Mouse (Mus musculus): ENCODE measurements at regions not wholly inside any gene's neighbourhood (a gene's known extent, or its start where the extent isn't known, plus 50 kb on each side); places are given as distances from the start of the nearest gene placed in this dataset.

- DNase-seq: no peak
Measured at GRCm38 (mm10) chr6:104192733-104193132, 299.9 kb upstream of the Cntn6 start.

DNA sequence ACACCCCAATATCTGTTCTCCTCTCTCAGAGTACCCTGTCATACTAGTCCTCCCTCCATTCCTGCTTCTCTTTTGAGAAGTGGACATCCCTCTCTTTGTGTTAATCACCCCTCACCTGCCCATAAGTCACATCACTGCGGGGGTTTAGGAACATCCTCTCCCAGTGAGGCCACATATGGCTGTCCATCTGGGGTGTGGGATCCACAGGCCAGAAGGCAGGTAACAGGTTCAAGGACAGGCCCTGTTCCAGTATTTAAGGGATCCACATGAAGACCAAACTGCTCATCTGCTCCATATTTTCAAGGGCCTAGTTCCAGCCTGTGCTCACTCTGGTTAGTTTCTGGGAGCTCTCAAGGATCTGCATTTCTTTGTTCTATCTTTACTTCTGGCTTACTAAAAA, 285.2 kb upstream of the Cntn6 start:
- DNase-seq: peak; percentile 72

Data from cerebellum, adult 9-10 months (tissue).